In the genomic region with DNA sequence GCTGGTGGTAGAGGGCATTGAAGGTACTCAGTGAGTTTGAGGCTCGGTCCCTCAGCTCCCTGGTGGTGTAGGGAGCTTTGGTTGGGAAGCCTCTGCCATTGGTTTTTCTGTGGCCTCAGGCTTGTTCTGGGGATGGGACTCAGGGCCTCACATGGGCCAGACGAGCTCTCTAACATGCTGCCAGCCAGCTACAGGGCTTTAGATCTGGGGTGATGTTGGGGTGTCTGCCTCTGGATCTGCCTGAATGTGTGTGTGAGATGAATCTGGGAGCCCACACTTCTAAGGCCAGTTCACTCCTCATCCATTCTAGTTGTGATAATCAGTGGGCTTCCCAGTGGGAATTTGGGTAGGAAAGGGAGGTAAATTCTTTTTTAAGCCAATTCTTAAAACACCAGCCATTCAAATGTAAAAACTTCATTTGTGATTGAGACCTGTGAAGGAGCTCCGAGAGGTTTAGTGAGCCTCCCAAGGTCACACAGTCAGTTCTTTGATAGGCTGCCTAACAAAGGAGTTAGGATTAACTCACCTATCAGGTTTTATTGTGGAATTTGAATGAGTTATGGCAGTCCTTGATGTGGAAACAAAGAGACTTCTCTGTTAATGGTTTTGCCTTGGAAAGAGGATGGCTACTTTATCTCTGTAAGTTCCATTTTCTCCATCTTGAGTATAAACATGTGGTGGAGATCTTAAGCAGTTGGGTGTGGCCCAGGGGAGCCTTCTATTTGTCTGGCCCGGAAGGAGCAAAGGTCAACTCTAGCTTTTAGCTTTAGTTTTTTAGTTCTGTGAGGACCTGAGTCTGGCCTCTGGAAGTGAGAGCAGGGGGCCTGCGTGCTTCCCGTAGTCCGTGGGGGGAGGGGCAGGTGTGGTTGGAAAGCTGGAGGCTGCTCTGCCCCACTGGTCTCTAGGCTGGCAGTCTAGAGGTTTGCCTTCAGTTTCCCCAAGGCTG, we compare ENCODE assay signal across 15 mouse cellular contexts. TPM values are rescaled to one million over a fixed set of nuclear protein-coding genes. Genes with fewer than 3 reads are reported as not detected.
DNase-seq lines count a peak whose midpoint lies in the region; ATAC-seq lines count a peak whose summit lies in the region.
"Had no signal": no experiment of that assay in that cellular context is flagged by ENCODE, and none has a peak within 500 bp of the region (broad histone marks: within the 10 kb centered on the region; RNA-seq: fewer than 3 reads in every experiment).

No protein-coding gene starts in this region.

- 0 out of 2 replicates have a peak overlapping the region, but pooled peaks have one; percentile 4 for H3K4me2 ChIP-seq in heart, embryonic 12.5 days
- peak overlapping the region; percentile 13 for H3K4me2 ChIP-seq in intestine, embryonic 15.5 days (replicated peaks)
- H3K4me2 ChIP-seq in limb, embryonic 11.5 days (ENCODE audit: low read depth, severe bottlenecking): no peak overlapping the region
- H3K4me2 ChIP-seq: forebrain, embryonic 15.5 days; liver, embryonic 11.5 days had no signal

- intact Hi-C loops in left cerebral cortex, postnatal 14 days (cut with DNase I): no loop called here

- no peak overlapping the region for H3K9ac ChIP-seq in heart, embryonic 12.5 days
- no peak overlapping the region for H3K9ac ChIP-seq in intestine, embryonic 15.5 days
- H3K9ac ChIP-seq in limb, embryonic 11.5 days (ENCODE audit: low read length): no peak overlapping the region
- H3K9ac ChIP-seq: forebrain, embryonic 15.5 days had no signal

- no peak for DNase-seq in heart, adult 18-20 months
- DNase-seq in R1 (ENCODE audit: low read depth, low spot score): peak; percentile 99
- DNase-seq in limb, embryonic 11.5 days (ENCODE audit: low spot score): peak; percentile 71
- no peak for DNase-seq in spleen, postnatal 10 days (ENCODE audit: low spot score in 2 of 2)
- no peak for DNase-seq in layer of hippocampus, adult 9-10 months (ENCODE audit: low spot score)
- DNase-seq in left cerebral cortex, postnatal 14 days (ENCODE audit: low spot score in 2 of 2): no peak
- DNase-seq: adrenal gland, adult 8-10 months; cerebellum, postnatal 25 days; midbrain, embryonic 14.5 days had no signal

- peak overlapping the region; percentile 44; the same call in 1 of the 2 replicates for H3K27ac ChIP-seq in heart, embryonic 12.5 days (ENCODE audit: poor library complexity, severe bottlenecking)
- peak overlapping the region; percentile 54 for H3K27ac ChIP-seq in intestine, embryonic 15.5 days
- H3K27ac ChIP-seq in limb, embryonic 11.5 days (replicated peaks; ENCODE audit: low read depth, low read length): no peak overlapping the region
- H3K27ac ChIP-seq: forebrain, embryonic 15.5 days had no signal

- no peaks in the 10 kb centered on the region for H3K9me3 ChIP-seq in heart, embryonic 12.5 days (replicated peaks)
- no peaks in the 10 kb centered on the region for H3K9me3 ChIP-seq in intestine, embryonic 15.5 days
- H3K9me3 ChIP-seq in limb, embryonic 11.5 days (ENCODE audit: control insufficient read depth, low read length): no peaks in the 10 kb centered on the region
- H3K9me3 ChIP-seq: forebrain, embryonic 15.5 days had no signal

- H3K4me1 ChIP-seq in heart, embryonic 12.5 days (replicated peaks): peaks cover 96% of the 10 kb centered on the region
- peaks cover 64% of the 10 kb centered on the region for H3K4me1 ChIP-seq in intestine, embryonic 15.5 days (replicated peaks)
- H3K4me1 ChIP-seq in limb, embryonic 11.5 days (ENCODE audit: control insufficient read depth, insufficient read depth, low read length): peaks cover 74% of the 10 kb centered on the region

- H3K27me3 ChIP-seq in heart, embryonic 12.5 days (replicated peaks): no peaks in the 10 kb centered on the region
- no peaks in the 10 kb centered on the region for H3K27me3 ChIP-seq in intestine, embryonic 15.5 days (replicated peaks)
- H3K27me3 ChIP-seq in limb, embryonic 11.5 days (ENCODE audit: control insufficient read depth, insufficient read depth, low read length): no peaks in the 10 kb centered on the region
- H3K27me3 ChIP-seq: forebrain, embryonic 15.5 days had no signal

- no peak overlapping the region for H3K4me3 ChIP-seq in heart, embryonic 12.5 days
- H3K4me3 ChIP-seq in intestine, embryonic 15.5 days (replicated peaks): no peak overlapping the region
- no peak overlapping the region for H3K4me3 ChIP-seq in limb, embryonic 11.5 days (ENCODE audit: low read depth, low read length)
- H3K4me3 ChIP-seq: forebrain, embryonic 15.5 days had no signal

- no peak for ATAC-seq in heart, embryonic 12.5 days (ENCODE audit: insufficient number of reproducible peaks, low FRiP score)
- peak; percentile 57 for ATAC-seq in intestine, embryonic 15.5 days
- no peak for ATAC-seq in limb, embryonic 11.5 days (ENCODE audit: insufficient number of reproducible peaks, low FRiP score, low TSS enrichment, low read depth)
- ATAC-seq: CD4-positive, CD25-positive, alpha-beta regulatory T cell, adult 4 months; forebrain, embryonic 15.5 days had no signal

- 23% methylated on average over 7 of the region's 7 CpGs for WGBS in heart, embryonic 12.5 days
- 29% methylated on average over 7 of the region's 7 CpGs for whole genome bisulfite sequencing in intestine, embryonic 15.5 days
- 17% methylated on average over 7 of the region's 7 CpGs for WGBS in limb, embryonic 11.5 days

- H3K36me3 ChIP-seq in heart, embryonic 12.5 days: no peaks in the 10 kb centered on the region
- H3K36me3 ChIP-seq in intestine, embryonic 15.5 days: no peaks in the 10 kb centered on the region
- H3K36me3 ChIP-seq in limb, embryonic 11.5 days (ENCODE audit: control insufficient read depth, insufficient read depth, low read length): no peaks in the 10 kb centered on the region
- H3K36me3 ChIP-seq: forebrain, embryonic 15.5 days had no signal

RNA-seq across cellular contexts. Expression of a gene that starts 12.0 kb away (rescaled TPM):
- 33.9 and 36.4 TPM in 2 replicates for polyA plus RNA-seq in heart, embryonic 12.5 days (2016; fragmentation: Nextera tagmentation; extraction: Ambion mirVana)
- 100 to 1,000 TPM; 152 to 155 TPM for total RNA-seq in heart, adult 18-20 months (2021)
- 17.5 and 18.3 TPM in 2 replicates for polyA plus RNA-seq in intestine, embryonic 15.5 days (2015; fragmentation: Nextera tagmentation; extraction: Ambion mirVana)
- polyA plus RNA-seq in limb, embryonic 11.5 days (2014; fragmentation: Nextera tagmentation; extraction: Ambion mirVana): 17.8 and 18.3 TPM in 2 replicates
- total RNA-seq in left cerebral cortex, postnatal 14 days (2021): 10 to 100 TPM; 14.3 to 15.8 TPM
- total RNA-seq: hematopoietic stem cell, adult 5-6 weeks had no signal

Comparison
In these comparisons a context has a peak if more than half of its experiments do, and no peak if none do; other contexts are left out.
1. DNase-seq: peak in R1 (single experiment) and limb, embryonic 11.5 days (single experiment); none in heart, adult 18-20 months (0 of 2), spleen, postnatal 10 days (0 of 2), layer of hippocampus, adult 9-10 months (single experiment) and left cerebral cortex, postnatal 14 days (0 of 2).